Mouse (Mus musculus) ZHBTc4 (cell line): ENCODE results near the gene Tmem94.
"Not testable (repeated sequence)": the region's sequence is repeated elsewhere in the genome, so short reads cannot be mapped to it uniquely, and the experiment has no call there.

Source experiments
- DNase-seq: peaks from one replicate; pipeline ENCODE4 v3.0.0-alpha.2; 2011; ENCODE audit warnings: low read depth, low spot score

The Tmem94 gene

GRCm38 (mm10) chr11:115765103-115765606 lies at the start of gene Tmem94:
Gene Tmem94 (plus strand): TSS chr11:115765433.
- peak; percentile 98 for DNase-seq

- no peak for DNase-seq
Measured at GRCm38 (mm10) chr11:115716410-115717338, 48.6 kb upstream of the Tmem94 start.

GRCm38 (mm10) chr11:115717660-115718390 lies 47.4 kb upstream of the Tmem94 start:
- peak; percentile 60 for DNase-seq

- peak; percentile 85 for DNase-seq
Measured at GRCm38 (mm10) chr11:115722638-115723037, 42.6 kb upstream of the Tmem94 start.

- no peak for DNase-seq
Measured at GRCm38 (mm10) chr11:115723231-115723630, 42.0 kb upstream of the Tmem94 start.

- DNase-seq, result peak; percentile 88
Measured at GRCm38 (mm10) chr11:115734041-115734686, 31.1 kb upstream of the Tmem94 start.

- no peak for DNase-seq
Measured at GRCm38 (mm10) chr11:115737608-115738208, 27.5 kb upstream of the Tmem94 start.

GRCm38 (mm10) chr11:115738275-115738885 lies 26.9 kb upstream of the Tmem94 start:
- DNase-seq, result peak; percentile 54

GRCm38 (mm10) chr11:115741070-115741469 lies 24.2 kb upstream of the Tmem94 start:
- DNase-seq, result no peak

- DNase-seq, result no peak
Measured at GRCm38 (mm10) chr11:115742926-115743325, 22.3 kb upstream of the Tmem94 start.

- DNase-seq, result no peak
Measured at GRCm38 (mm10) chr11:115744385-115744784, 20.8 kb upstream of the Tmem94 start.

- DNase-seq, result no peak
Measured at GRCm38 (mm10) chr11:115746109-115746508, 19.1 kb upstream of the Tmem94 start.

GRCm38 (mm10) chr11:115746762-115747161 lies 18.5 kb upstream of the Tmem94 start:
- DNase-seq, result no peak

GRCm38 (mm10) chr11:115747351-115747750 lies 17.9 kb upstream of the Tmem94 start:
- no peak for DNase-seq

- no peak for DNase-seq
Measured at GRCm38 (mm10) chr11:115749834-115750233, 15.4 kb upstream of the Tmem94 start.

- no peak for DNase-seq
Measured at GRCm38 (mm10) chr11:115751725-115752124, 13.5 kb upstream of the Tmem94 start.

GRCm38 (mm10) chr11:115752653-115753052 lies 12.6 kb upstream of the Tmem94 start:
- DNase-seq, result no peak

- DNase-seq, result no peak
Measured at GRCm38 (mm10) chr11:115753485-115753884, 11.7 kb upstream of the Tmem94 start.

- DNase-seq, result not testable (repeated sequence)
Measured at GRCm38 (mm10) chr11:115762176-115762575, 3.1 kb upstream of the Tmem94 start.

- no peak for DNase-seq
Measured at GRCm38 (mm10) chr11:115764698-115765097, 535 bp upstream of the Tmem94 start.

- DNase-seq, result no peak
Measured at GRCm38 (mm10) chr11:115765607-115766141, 441 bp downstream of the Tmem94 start.
